Mouse (Mus musculus): ENCODE measurements around the gene Slc25a3. TPM values are rescaled to one million over a fixed set of nuclear protein-coding genes. Genes with fewer than 3 reads are reported as not detected.

Slc25a3 gene
- total RNA-seq, 2 experiments from 2014 or later, result 2,502 to 2,645 TPM

DNA sequence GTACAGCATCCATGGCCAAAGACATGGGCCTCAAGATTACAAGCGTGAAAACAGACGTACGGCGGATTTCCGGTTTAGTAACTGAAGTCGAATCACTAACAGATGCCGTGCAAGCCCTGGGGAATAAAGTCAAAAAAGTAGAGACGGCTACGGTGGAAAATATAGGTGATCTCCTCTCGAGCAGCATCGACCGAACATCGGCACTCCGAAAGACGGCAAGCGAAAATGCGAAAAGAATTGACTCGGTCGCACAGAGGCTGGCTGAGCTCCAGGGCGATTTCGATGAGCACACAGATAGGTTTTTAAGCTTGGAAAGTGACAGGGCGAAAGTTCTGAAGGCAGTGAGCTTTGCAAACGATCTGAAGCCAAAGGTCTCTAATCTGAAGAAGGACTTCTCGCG lies 21.9 kb downstream of the Slc25a3 start:
- DNase-seq (ENCODE audit: low spot score), result no peak
- intact Hi-C loops (cut with DNase I), result no loop called here

DNA sequence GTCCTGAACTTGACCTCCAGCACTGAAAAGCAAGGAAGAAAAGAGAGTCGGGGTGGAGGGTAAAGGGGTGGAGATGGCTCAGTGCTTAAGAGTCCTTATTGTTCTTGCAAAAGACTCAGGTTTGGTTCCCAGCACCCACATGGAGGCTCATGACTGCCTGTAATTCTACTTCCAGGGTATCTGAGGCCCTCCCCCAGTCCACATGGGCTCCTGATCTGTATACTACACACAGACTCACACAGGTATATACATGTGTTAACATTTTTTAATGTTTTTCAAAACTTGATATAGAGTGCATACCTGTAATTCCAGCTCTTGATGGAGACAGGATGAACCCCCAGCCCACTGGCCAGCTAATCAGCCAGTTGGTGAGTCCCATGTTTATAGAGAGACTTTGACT lies 23.8 kb downstream of the Slc25a3 start:
- DNase-seq (ENCODE audit: low spot score), result no peak

DNA sequence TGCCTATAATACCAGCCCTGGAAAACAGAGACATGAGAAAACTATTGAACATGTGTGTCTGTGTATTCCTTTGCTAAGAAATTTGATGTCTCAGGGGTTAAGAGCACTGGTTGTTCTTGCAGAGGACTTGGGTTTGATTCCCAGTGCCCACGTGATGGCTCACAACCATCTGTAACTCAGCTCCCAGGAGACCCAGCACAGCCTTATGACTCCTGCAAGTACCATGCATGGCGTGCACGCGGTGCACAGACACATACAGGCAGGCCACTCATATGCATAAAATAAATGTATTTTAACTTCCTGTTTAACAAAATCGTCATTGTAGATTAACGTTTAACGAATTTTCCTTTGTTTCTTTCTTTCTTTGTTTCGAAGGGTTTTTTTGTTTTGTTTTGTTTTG lies 25.8 kb downstream of the Slc25a3 start:
- intact Hi-C loops (cut with DNase I), result no loop called here
- DNase-seq (ENCODE audit: low spot score), result no peak

More for the DNA sequence above, 23.8 kb downstream of the Slc25a3 start:
- intact Hi-C loops (cut with DNase I), result no loop called here

DNA sequence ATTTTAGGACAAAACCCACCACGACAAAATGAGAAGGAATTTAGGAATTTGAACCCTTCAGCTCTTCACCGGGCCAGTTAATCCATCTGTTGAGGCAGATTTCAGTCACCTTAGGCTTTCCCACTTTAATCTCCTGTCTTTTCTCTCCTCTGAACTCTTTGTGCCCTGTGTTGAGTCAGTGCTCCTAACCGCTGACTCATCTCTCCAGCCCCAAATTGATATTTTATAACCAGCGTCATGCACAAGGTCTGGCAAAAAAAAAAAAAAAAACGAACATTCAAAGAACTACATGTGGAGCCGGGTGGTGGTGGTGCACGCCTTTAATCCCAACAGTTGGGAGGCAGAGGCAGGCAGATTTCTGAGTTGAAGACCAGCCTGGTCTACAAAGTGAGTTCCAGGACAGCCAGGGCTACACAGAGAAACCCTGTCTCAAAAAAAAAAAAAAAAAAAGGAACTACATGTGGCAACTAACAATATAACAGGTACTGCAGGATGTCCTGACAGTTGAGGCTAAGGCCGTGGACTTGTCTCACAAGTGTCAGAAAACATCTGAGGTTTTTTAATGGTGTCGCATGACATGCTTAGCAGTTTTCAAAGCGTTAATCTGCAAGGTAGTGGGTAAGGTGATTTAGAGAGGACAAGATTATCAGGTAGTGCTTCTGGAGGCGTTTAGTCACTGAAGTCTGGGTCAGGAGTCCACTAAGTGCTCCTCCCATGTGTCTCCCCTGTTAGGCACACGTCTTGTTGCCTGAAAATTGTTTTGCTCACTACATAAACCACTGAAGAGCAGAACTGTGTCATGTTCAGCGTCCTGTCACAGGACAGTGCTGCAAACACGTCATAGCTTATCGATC lies 29.4 kb downstream of the Slc25a3 start:
- DNase-seq (ENCODE audit: low spot score), result no peak
- intact Hi-C loops (cut with DNase I), result no loop called here

DNA sequence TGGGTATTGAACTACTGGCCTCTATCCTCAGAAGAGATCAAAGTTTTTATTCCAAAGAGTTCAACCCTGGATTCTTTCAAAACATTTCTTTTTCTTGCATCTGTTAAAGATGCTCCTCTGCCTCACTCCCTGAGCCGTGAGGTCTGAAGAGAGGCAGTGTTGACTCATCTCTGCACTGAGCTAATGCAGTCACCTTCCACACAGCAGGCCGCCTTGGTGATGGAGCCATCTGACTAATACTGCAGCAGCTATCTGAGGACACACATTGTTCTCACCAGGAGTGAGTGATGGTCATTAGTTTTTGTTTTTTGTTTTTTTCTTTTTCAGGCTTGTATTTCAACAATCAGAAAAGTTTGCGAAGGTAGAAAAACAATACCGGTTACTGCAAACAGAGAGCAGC lies 31.0 kb downstream of the Slc25a3 start:
- intact Hi-C loops (cut with DNase I), result no loop called here
- no peak for DNase-seq (ENCODE audit: low spot score)

DNA sequence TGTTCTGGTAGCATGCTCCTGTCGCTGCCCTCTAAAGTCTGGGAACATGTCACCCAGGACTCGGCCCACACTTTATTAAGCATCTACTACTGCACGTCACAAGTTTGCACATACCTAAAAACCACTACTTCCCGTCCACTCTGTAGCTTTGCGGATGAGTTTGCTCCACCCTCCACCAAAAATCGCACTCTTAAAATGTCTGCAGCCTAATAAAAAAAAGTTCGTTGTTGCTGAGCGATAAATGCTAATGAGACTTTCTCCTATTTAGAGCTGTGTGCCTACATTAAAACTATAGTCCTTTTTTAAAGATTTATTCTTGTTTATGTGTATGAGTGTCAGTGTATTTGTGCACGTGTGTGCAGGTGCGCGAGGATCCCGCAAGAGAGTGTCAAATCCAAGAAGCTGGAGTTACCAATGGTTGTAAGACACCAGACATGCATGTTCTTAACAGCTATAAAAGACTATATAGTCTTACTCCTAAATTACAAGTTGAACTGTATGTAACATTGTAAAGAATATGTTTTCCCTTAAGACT lies 40.4 kb downstream of the Slc25a3 start:
- DNase-seq (ENCODE audit: low spot score), result no peak
- intact Hi-C loops (cut with DNase I), result loop anchor here (2.0 to 10.0 kb wide), 3 partner anchors 37 to 161 kb away; no protein-coding TSS in a partner anchor

DNA sequence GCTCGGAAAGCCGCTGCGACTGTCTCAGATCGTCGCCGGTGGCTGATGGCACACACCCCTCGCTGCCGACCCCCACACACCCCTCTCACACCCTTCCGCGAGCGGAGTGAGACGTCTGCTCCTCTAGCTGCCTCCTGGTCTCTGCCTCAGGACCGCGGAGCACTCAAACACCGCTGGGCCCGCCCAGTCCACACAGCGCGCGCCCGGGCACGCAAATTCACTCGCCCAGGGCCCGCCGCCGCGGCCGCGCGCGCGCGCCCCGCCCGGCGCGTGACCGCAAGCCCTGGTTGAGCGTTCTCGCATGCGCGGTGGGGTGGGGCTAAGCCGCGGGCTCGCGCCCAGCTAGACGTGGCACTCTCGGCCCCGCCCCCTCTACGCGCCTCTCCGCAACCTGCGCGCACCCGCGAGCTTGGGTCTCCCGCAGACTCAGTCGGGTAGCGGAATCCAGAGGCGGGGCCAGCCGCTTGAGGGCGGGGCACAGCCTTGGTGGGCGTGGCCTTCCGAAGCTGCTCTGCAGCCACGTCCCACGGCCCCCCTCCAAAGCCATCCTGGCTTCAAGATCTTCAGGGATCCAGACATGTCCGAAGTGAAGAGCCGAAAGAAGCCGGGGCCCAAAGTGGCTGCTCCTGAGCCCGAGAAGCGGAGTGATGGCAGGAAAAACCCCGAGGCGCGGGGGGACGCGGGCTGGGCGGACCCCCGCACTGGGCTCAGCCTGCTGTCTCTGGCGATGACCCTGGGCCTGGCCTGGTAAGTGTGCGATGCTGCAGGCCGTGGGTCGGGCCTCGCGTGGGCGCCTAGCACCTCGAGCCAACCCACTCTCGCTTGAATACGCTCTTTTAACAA lies 41.1 kb downstream of the Slc25a3 start, which contains the start of the genes Apaf1 and Ikbip:
Gene Apaf1, minus strand, starts transcription at position 221 of the 843 bp plus-strand sequence.
Gene Ikbip, plus strand, starts transcription at position 391 of the 843 bp plus-strand sequence.
- DNase-seq (ENCODE audit: low spot score), result peak; percentile 100
- intact Hi-C loops (cut with DNase I), result loop anchor here (2.0 to 10.0 kb wide), 3 partner anchors 38 to 162 kb away; no protein-coding TSS in a partner anchor

DNA sequence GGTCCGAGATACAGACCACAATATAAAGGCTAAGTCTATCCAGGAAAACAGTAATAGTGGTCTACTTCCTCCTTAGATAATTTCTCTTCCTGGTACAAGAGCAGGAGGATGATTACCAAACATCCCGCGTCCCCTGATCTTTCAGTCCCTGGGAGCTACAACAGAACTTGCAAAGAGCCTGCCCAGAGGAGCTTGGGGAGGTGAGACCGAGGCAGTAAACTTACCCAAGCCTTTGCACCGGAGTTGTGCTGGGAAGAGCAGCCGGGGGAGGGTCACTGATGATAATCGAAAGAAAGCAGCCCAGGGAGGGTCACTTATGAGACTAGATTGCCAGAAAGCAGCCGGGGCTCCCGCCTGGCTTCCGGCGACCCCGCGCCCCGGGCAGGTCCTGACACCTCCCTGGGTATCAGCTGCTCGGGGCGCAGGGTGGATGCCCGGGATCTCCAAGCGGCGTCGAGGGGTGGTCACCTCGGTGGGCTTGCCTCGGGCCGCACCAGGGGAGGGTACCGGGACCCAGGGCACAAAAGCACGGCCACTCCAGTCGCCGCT lies 41.8 kb downstream of the Slc25a3 start:
- DNase-seq (ENCODE audit: low spot score), result no peak
- intact Hi-C loops (cut with DNase I), result loop anchor here (2.0 to 10.0 kb wide), 3 partner anchors 39 to 163 kb away; no protein-coding TSS in a partner anchor

DNA sequence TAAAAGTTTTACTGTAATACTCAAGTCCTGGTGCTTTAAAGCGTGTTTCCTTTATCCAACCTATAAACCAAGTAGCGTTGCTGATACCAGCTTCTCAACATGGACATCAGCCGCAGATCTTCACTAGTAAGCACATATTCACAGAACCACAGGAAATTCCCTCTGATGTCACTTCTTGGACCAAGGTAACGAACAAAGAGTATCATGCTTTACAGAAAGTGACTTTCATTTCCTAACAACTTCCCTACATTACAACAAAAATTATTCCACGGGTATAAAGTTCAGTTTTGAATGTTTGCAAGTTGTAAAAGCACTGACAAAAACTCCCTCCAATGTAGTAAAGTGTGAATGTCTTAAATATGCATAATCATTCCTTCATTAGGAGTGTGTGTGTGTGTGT lies 43.3 kb downstream of the Slc25a3 start:
- no peak for DNase-seq (ENCODE audit: low spot score)
- intact Hi-C loops (cut with DNase I), result loop anchor here (5.0 to 10.0 kb wide), 2 partner anchors 62 to 164 kb away; no protein-coding TSS in a partner anchor

DNA sequence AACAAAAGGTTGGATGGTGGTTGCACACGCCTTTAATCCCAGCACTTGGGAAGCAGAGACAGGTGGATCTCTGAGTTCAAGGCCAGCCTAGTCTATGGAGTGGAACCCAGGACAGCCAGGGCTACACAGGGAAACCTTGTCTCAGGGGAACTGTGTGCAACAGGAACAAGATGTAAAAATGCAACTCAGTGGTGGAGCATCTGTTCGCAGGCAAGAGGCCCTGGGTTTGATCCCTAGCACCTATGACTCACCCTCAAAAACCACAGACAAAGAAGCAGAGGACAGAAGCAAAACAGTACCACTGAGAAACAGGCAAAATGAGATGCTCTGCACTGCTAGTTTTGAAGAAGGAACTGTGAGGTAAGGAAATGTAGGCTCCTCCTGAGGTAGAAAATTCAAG lies 47.2 kb downstream of the Slc25a3 start:
- intact Hi-C loops (cut with DNase I), result no loop called here
- DNase-seq (ENCODE audit: low spot score), result no peak

DNA sequence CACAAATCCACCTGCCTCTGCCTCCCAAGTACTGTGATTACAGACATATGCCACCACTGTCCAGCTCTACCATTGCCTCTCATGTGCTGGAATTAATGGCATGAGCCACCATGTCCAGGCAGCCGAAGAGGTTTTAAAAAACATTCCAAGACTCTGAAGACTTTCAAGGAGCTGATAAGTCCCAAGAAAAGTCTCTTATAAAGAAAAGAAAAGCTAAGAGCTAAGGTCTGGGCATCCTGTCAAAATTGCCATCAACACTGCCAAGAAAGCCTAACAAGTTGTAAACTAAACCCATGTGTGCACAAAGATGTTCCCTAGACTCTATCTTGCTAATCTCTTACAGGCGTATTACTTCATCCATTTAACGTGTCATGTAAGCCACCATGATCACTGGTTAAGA lies 50.5 kb downstream of the Slc25a3 start:
- no peak for DNase-seq (ENCODE audit: low spot score)
- intact Hi-C loops (cut with DNase I), result no loop called here

DNA sequence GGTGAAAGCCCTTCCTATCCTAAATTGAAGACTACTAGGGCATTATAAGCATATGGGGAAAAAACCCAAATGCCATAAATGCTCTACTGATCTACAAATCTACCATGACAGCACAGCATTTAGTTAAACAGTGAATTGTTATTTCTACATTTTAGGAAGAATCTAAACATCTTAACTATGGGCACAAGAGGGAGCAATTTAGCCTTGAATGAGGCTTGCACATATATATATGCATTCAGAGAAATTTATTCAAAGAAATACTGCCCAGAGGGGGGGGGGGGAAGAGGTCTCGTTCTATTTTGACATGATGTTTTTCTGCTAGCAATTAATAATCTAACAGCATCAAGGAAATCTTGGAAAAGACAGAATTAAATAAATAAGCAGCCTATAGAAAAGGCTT lies 52.1 kb downstream of the Slc25a3 start:
- no peak for DNase-seq (ENCODE audit: low spot score)
- intact Hi-C loops (cut with DNase I), result no loop called here

Other genes with a start within 250 kb of the Slc25a3 start
- gene Apaf1, start 41.3 kb downstream of the Slc25a3 start, total RNA-seq (2021), result 1 to 10 TPM; 8.0 to 8.2 TPM
- gene Ikbip, start 41.1 kb downstream of the Slc25a3 start, total RNA-seq (2021), result 10 to 100 TPM; 17.4 to 18.6 TPM
- 10 to 100 TPM; 40.1 to 45.7 TPM for gene Tmpo, start 57.3 kb upstream of the Slc25a3 start, total RNA-seq (2021)